Mouse (Mus musculus) erythroblast, embryonic 14.5 days (primary cell): Measurements from ENCODE around the gene Csnk1g1.

Source experiments
- GATA1 ChIP-seq: IDR thresholded peaks from 2 replicates; pipeline ENCODE4 v1.6.1; 2012; ENCODE audit warnings: low read length, inconsistent platforms, mixed read lengths
- TAL1 ChIP-seq: IDR thresholded peaks from 3 replicates; pipeline ENCODE4 v1.6.1; 2012; ENCODE audit warnings: low read length, inconsistent platforms, mixed read lengths

DNA sequence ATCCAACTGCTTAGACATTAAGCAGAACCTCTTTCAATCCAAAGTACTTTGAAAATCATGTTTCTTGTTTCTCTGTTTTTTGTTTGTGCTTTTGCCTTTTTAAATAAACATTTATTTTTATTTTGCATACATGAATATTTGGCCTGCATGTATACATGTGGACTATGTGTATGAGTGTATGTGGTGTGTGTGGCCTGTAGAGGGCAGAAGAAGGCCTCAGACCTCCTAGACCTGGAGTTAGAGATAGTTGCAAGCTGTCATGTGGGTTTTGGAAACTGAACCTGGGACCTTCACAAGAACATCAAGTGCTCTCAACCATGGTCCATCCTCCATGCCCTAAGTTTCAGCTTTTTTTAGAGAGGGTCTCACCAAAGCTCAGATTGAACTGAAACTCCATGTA lies 5.3 kb upstream of the Csnk1g1 start:
- no peak for TF ChIP-seq GATA1
- no peak for TF ChIP-seq TAL1
